Comparison of ENCODE assay signal across 16 mouse cellular contexts in genomic region chr9:120986255-120986654, GRCm38 (mm10).
"Had no signal": no experiment of that assay in that cellular context is flagged by ENCODE, and none has a peak within 500 bp of the region (broad histone marks: within the 10 kb centered on the region; RNA-seq: fewer than 3 reads in every experiment).

No protein-coding gene starts in this region.

- H3K27ac ChIP-seq: liver, embryonic 14.5 days; lung, embryonic 15.5 days; midbrain, embryonic 12.5 days; neural tube, embryonic 12.5 days had no signal

- H3K36me3 ChIP-seq: lung, embryonic 15.5 days; midbrain, embryonic 10.5 days had no signal

- DNase-seq: lung, adult 2 months; lung, postnatal 14 days; lung, postnatal 4 days; midbrain, embryonic 14.5 days; right cerebral cortex, postnatal 14 days; spleen, adult 18-20 months; thymus, adult 18-20 months; thymus, postnatal 14 days; thymus, postnatal 36 days had no signal

- H3K4me2 ChIP-seq: lung, embryonic 15.5 days; midbrain, embryonic 12.5 days; neural tube, embryonic 12.5 days had no signal

- H3K27me3 ChIP-seq: lung, embryonic 15.5 days; midbrain, embryonic 12.5 days; neural tube, embryonic 12.5 days had no signal

- H3K4me3 ChIP-seq: lung, embryonic 15.5 days; midbrain, embryonic 10.5 days; midbrain, embryonic 12.5 days; neural tube, embryonic 12.5 days had no signal

- H3K9ac ChIP-seq: liver, embryonic 14.5 days; lung, embryonic 15.5 days; midbrain, embryonic 12.5 days; neural tube, embryonic 12.5 days had no signal

- ATAC-seq: lung, postnatal 0 days; midbrain, embryonic 16.5 days had no signal

- H3K9me3 ChIP-seq: lung, embryonic 15.5 days; midbrain, embryonic 10.5 days; midbrain, embryonic 12.5 days; neural tube, embryonic 12.5 days had no signal
